Mouse (Mus musculus) cortical plate, adult 2 months (tissue): ENCODE data around the gene Pnpla3.

ENCODE experiments used
- CTCF ChIP-seq: fragments of 200-500 bp; IDR thresholded peaks from 2 replicates; pipeline ENCODE4 v1.5.1; 2011; ENCODE audit warnings: mild to moderate bottlenecking, control low read depth, low read length; ENCODE audit not compliant: insufficient read depth; ENCODE audit errors: extremely low read depth
- POLR2A ChIP-seq: fragments of 200-500 bp; IDR thresholded peaks from 2 replicates; pipeline ENCODE4 v1.6.1; 2011; ENCODE audit warnings: mild to moderate bottlenecking, low read length, control low read depth; ENCODE audit not compliant: insufficient read depth; ENCODE audit errors: extremely low read depth

- TF ChIP-seq POLR2A, result no peak
- TF ChIP-seq CTCF, result peak; percentile 72
Measured at GRCm38 (mm10) chr15:84120612-84121011, 47.0 kb upstream of the Pnpla3 start.
